Mouse (Mus musculus): ENCODE data around the gene Catip. TPM values are rescaled to one million over a fixed set of nuclear protein-coding genes. Genes with fewer than 3 reads are reported as not detected.

Catip gene
- polyA plus RNA-seq, 1 experiment: 0.51 TPM

- H3K36me3 ChIP-seq (ENCODE audit: control insufficient read depth, insufficient read depth, low read length): no peaks in the 10 kb centered on the region
- 21% methylated on average over 34 of the region's 34 CpGs for WGBS
- TF ChIP-seq CTCF (IDR thresholded peaks at IDR 0.05; ENCODE audit: extremely low read depth, insufficient read depth, insufficient read length, insufficient replicate concordance) (no peak), POLR2A (IDR thresholded peaks at IDR 0.05; ENCODE audit: low read depth, low read length) (no peak)
- H3K4me3 ChIP-seq (ENCODE audit: extremely low read depth, insufficient read depth, insufficient read length): peak overlapping the region; percentile 14; the same call in 1 of the 2 replicates
- DNase-seq (ENCODE audit: low read depth in 1 of 2, low spot score in 2 of 2): no peak
- peaks cover 6% of the 10 kb centered on the region; the same call in 1 of the 2 replicates for H3K4me1 ChIP-seq (ENCODE audit: control insufficient read depth, insufficient read depth, insufficient read length)
- H3K27ac ChIP-seq (ENCODE audit: insufficient read depth, low read length): 0 out of 2 replicates have a peak overlapping the region, but pooled peaks have one; percentile 11
- no peaks in the 10 kb centered on the region for H3K27me3 ChIP-seq (ENCODE audit: control insufficient read depth, insufficient read depth, low read length)
Measured at GRCm38 (mm10) chr1:74367886-74368645, 6.2 kb downstream of the Catip start.

GRCm38 (mm10) chr1:74370040-74370439 is 8.1 kb downstream of the Catip start:
- Histone ChIP-seq H3K4me3 (ENCODE audit: extremely low read depth, insufficient read depth, insufficient read length) (no peak overlapping the region), H3K4me1 (ENCODE audit: control insufficient read depth, insufficient read depth, insufficient read length) (peaks cover 6% of the 10 kb centered on the region), H3K36me3 (ENCODE audit: control insufficient read depth, insufficient read depth, low read length) (no peaks in the 10 kb centered on the region), H3K27me3 (ENCODE audit: control insufficient read depth, insufficient read depth, low read length) (no peaks in the 10 kb centered on the region), H3K27ac (ENCODE audit: insufficient read depth, low read length) (no peak overlapping the region)
- TF ChIP-seq POLR2A (IDR thresholded peaks at IDR 0.05; ENCODE audit: low read depth, low read length) (no peak), CTCF (IDR thresholded peaks at IDR 0.05; ENCODE audit: extremely low read depth, insufficient read depth, insufficient read length, insufficient replicate concordance) (no peak)
- 31% methylated on average over 4 of the region's 4 CpGs for WGBS
- no peak for DNase-seq (ENCODE audit: low read depth in 1 of 2, low spot score in 2 of 2)

DNA sequence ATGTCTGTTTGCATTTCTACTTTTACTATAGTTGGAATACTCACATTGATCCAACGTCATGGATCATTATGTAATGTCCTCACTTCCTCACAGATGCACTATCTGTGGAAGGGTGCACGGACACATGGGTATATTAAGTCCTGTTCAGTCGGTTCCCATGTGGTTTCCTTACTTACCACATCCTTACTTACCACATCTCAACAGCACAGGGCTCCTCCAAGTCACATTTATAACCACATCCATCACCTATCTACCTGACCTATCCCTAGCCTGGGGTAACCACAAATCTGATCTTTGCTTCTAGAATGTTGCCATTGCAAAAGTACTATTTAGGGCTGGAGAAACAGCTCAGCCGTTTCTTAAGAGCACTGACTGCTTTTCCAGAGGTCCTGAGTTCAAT is 11.5 kb downstream of the Catip start:
- Histone ChIP-seq H3K4me1 (ENCODE audit: control insufficient read depth, insufficient read depth, insufficient read length) (peaks cover under 1% of the 10 kb centered on the region), H3K27me3 (ENCODE audit: control insufficient read depth, insufficient read depth, low read length) (no peaks in the 10 kb centered on the region), H3K36me3 (ENCODE audit: control insufficient read depth, insufficient read depth, low read length) (no peaks in the 10 kb centered on the region), H3K27ac (ENCODE audit: insufficient read depth, low read length) (no peak overlapping the region), H3K4me3 (ENCODE audit: extremely low read depth, insufficient read depth, insufficient read length) (no peak overlapping the region)
- DNase-seq (ENCODE audit: low read depth in 1 of 2, low spot score in 2 of 2): no peak
- whole genome bisulfite sequencing: 13% methylated on average over 4 of the region's 4 CpGs
- TF ChIP-seq POLR2A (IDR thresholded peaks at IDR 0.05; ENCODE audit: low read depth, low read length): no peak
- TF ChIP-seq CTCF (IDR thresholded peaks at IDR 0.05; ENCODE audit: extremely low read depth, insufficient read depth, insufficient read length, insufficient replicate concordance): no peak

DNA sequence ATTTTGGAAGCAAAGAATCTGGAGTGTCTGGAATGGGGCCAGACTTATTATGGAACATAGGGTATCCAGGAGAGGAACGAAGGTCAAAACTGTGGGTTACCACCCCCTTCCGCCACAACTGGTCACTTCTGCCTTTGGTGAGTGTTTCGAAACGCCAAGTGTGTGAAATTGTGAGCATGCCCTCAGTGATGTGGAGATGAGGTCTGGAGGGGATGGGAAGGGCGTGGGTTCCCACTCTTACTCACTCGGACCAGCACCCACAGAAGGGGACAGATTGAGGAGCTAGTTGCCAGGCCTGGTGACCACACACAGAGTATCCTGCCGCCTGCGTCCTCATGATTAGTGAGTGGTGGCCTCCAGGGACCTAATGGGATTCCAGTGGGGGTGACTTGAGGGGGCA is 13.1 kb downstream of the Catip start, which contains the start of gene Slc11a1:
Gene Slc11a1, plus strand, starts transcription at position 216 of the 400 bp plus-strand sequence.
- 76% methylated on average over 8 of the region's 8 CpGs for WGBS
- no peaks in the 10 kb centered on the region for H3K27me3 ChIP-seq (ENCODE audit: control insufficient read depth, insufficient read depth, low read length)
- DNase-seq (ENCODE audit: low read depth in 1 of 2, low spot score in 2 of 2): no peak
- H3K36me3 ChIP-seq (ENCODE audit: control insufficient read depth, insufficient read depth, low read length): no peaks in the 10 kb centered on the region
- no peak for TF ChIP-seq CTCF (IDR thresholded peaks at IDR 0.05; ENCODE audit: extremely low read depth, insufficient read depth, insufficient read length, insufficient replicate concordance)
- TF ChIP-seq POLR2A (IDR thresholded peaks at IDR 0.05; ENCODE audit: low read depth, low read length): no peak
- H3K4me3 ChIP-seq (ENCODE audit: extremely low read depth, insufficient read depth, insufficient read length): peak within 1 kb of the TSS; percentile 30; the same call in 1 of the 2 replicates
- peak within 1 kb of the TSS; percentile 69 for H3K27ac ChIP-seq (ENCODE audit: insufficient read depth, low read length)
- H3K4me1 ChIP-seq (ENCODE audit: control insufficient read depth, insufficient read depth, insufficient read length): no peaks in the 10 kb centered on the region; the same call in 1 of the 2 replicates

DNA sequence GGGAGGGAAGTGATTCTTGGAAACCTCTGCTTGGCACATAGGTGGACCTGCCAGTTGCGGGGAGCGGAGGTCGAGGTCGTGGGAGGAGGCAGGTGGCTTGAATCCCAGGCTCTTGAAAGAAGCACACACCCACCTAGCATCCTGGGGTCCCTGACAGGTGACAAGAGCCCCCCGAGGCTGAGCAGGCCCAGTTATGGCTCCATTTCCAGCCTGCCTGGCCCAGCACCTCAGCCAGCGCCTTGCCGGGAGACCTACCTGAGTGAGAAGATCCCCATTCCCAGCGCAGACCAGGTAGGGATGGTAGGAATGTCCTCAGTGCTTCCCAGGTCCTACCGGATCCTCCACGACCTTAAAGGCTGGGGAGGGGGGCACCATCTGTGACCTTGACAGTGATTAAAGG is 13.7 kb downstream of the Catip start:
- no peak for DNase-seq (ENCODE audit: low read depth in 1 of 2, low spot score in 2 of 2)
- TF ChIP-seq CTCF (IDR thresholded peaks at IDR 0.05; ENCODE audit: extremely low read depth, insufficient read depth, insufficient read length, insufficient replicate concordance): no peak
- TF ChIP-seq POLR2A (IDR thresholded peaks at IDR 0.05; ENCODE audit: low read depth, low read length): no peak
- peak overlapping the region; percentile 59; the same call in 1 of the 2 replicates for H3K27ac ChIP-seq (ENCODE audit: insufficient read depth, low read length)
- WGBS: 83% methylated on average over 10 of the region's 10 CpGs
- no peaks in the 10 kb centered on the region for H3K36me3 ChIP-seq (ENCODE audit: control insufficient read depth, insufficient read depth, low read length)
- no peaks in the 10 kb centered on the region for H3K27me3 ChIP-seq (ENCODE audit: control insufficient read depth, insufficient read depth, low read length)
- H3K4me3 ChIP-seq (ENCODE audit: extremely low read depth, insufficient read depth, insufficient read length): peak overlapping the region; percentile 1; the same call in 1 of the 2 replicates
- H3K4me1 ChIP-seq (ENCODE audit: control insufficient read depth, insufficient read depth, insufficient read length): no peaks in the 10 kb centered on the region; the same call in 1 of the 2 replicates

GRCm38 (mm10) chr1:74376396-74376795 is 14.5 kb downstream of the Catip start:
- Histone ChIP-seq H3K4me3 (ENCODE audit: extremely low read depth, insufficient read depth, insufficient read length) (no peak overlapping the region), H3K36me3 (ENCODE audit: control insufficient read depth, insufficient read depth, low read length) (no peaks in the 10 kb centered on the region), H3K4me1 (ENCODE audit: control insufficient read depth, insufficient read depth, insufficient read length) (peaks cover 3% of the 10 kb centered on the region; the same call in 1 of the 2 replicates), H3K27me3 (ENCODE audit: control insufficient read depth, insufficient read depth, low read length) (no peaks in the 10 kb centered on the region), H3K27ac (ENCODE audit: insufficient read depth, low read length) (0 out of 2 replicates have a peak overlapping the region, but pooled peaks have one; percentile 41)
- no peak for DNase-seq (ENCODE audit: low read depth in 1 of 2, low spot score in 2 of 2)
- no peak for TF ChIP-seq POLR2A (IDR thresholded peaks at IDR 0.05; ENCODE audit: low read depth, low read length)
- no peak for TF ChIP-seq CTCF (IDR thresholded peaks at IDR 0.05; ENCODE audit: extremely low read depth, insufficient read depth, insufficient read length, insufficient replicate concordance)
- 57% methylated on average over 4 of the region's 4 CpGs for WGBS
